Mouse (Mus musculus) lung, embryonic 14.5 days (tissue): Measurements from ENCODE around the gene Megf8. TPM values are rescaled to one million over a fixed set of nuclear protein-coding genes. Genes with fewer than 3 reads are reported as not detected.

ENCODE experiments used
- ATAC-seq: fragments of 200-750 bp; cut with Nextera tagmentation; 2 replicates; pipeline ENCODE4 v1.8.0; 2017; ENCODE audit warnings: mild to moderate bottlenecking, moderate TSS enrichment, moderate library complexity; ENCODE audit not compliant: insufficient read depth
- DNase-seq: peaks from one replicate; pipeline ENCODE4 v3.0.0-alpha.2; 2015
- H3K27ac ChIP-seq: fragments of 300-500 bp; sonication (generic); 2 replicates; pipeline ENCODE4 v1.5.1; 2014; ENCODE audit warnings: low read depth, mild to moderate bottlenecking, moderate library complexity
- H3K27me3 ChIP-seq: fragments of 300-500 bp; sonication (generic); 2 replicates; pipeline ENCODE4 v1.6.1; 2014; ENCODE audit warnings: low read length, control low read depth; ENCODE audit not compliant: insufficient read depth
- H3K36me3 ChIP-seq: fragments of 300-500 bp; sonication (generic); 2 replicates; pipeline ENCODE4 v1.6.1; 2014; ENCODE audit warnings: control low read depth; ENCODE audit not compliant: insufficient read depth
- H3K4me1 ChIP-seq: fragments of 300-500 bp; sonication (generic); 2 replicates; pipeline ENCODE4 v1.6.1; 2014; ENCODE audit warnings: antibody characterized with exemption, control low read depth; ENCODE audit not compliant: insufficient read depth
- H3K4me2 ChIP-seq: fragments of 300-500 bp; sonication (generic); 2 replicates; pipeline ENCODE4 v1.6.1; 2014; ENCODE audit warnings: mild to moderate bottlenecking
- H3K4me3 ChIP-seq: fragments of 300-500 bp; sonication (generic); 2 replicates; pipeline ENCODE4 v1.5.1; 2014; ENCODE audit warnings: low read depth, low read length
- H3K9ac ChIP-seq: fragments of 300-500 bp; sonication (generic); 2 replicates; pipeline ENCODE4 v1.6.1; 2014
- H3K9me3 ChIP-seq: fragments of 300-500 bp; sonication (generic); 2 replicates; pipeline ENCODE4 v1.6.1; 2016; ENCODE audit warnings: low read depth, low read length, control low read depth
- CTCF ChIP-seq: IDR thresholded peaks from 2 replicates; pipeline ENCODE4 v1.5.1; 2016; ENCODE audit warnings: antibody characterized with exemption, low read depth
- WGBS: fragments of 180-500 bp; shearing (Covaris S2); extraction: QIAGEN DNeasy Blood & Tissue Kit; methylation state at CpG from one replicate; pipeline ENCODE4 v1.1.7; 2014; 5-methylcytosine and 5-hydroxymethylcytosine counted together
- polyA plus RNA-seq: library from polyadenylated mRNA; unstranded; fragments of >200 nt; fragmentation: Nextera tagmentation; extraction: Ambion mirVana; gene quantifications from 2 replicates; pipeline ENCODE4 v1.2.1, GENCODE M21; 2014

Gene Megf8
- polyA plus RNA-seq, 1 experiment from 2014 or later, result 14.9 TPM

DNA sequence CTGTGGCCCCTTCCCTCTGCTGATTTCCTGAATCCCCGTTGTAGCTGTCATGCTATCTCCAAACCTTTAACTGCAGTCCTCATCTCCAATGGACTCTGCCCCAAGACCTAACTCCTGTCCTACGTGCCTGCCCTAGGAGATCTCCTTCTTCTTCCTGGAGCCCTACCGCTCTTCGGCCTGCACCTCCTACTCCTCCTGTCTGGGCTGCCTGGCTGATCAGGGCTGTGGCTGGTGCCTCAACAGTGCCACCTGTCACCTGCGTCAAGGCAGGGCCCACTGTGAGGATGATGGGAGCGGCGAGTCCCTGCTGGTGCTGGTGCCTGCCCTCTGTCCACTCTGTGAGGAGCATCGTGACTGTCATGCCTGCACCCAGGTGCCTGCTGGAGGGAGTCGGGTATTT lies 22.4 kb downstream of the Megf8 start:
- no peak overlapping the region for H3K4me2 ChIP-seq
- WGBS, result 87% methylated on average over 9 of the region's 9 CpGs
- no peak overlapping the region for H3K9ac ChIP-seq
- no peaks in the 10 kb centered on the region for H3K27me3 ChIP-seq
- no peaks in the 10 kb centered on the region for H3K4me1 ChIP-seq
- no peak for TF ChIP-seq CTCF
- no peak overlapping the region for H3K4me3 ChIP-seq
- ATAC-seq (no peak), DNase-seq (no peak)
- peaks cover 51% of the 10 kb centered on the region; the same call in 1 of the 2 replicates for H3K36me3 ChIP-seq
- H3K27ac ChIP-seq, result no peak overlapping the region
- H3K9me3 ChIP-seq, result no peaks in the 10 kb centered on the region

GRCm38 (mm10) chr7:25341000-25341784 lies 24.2 kb downstream of the Megf8 start:
- H3K4me1 ChIP-seq, result no peaks in the 10 kb centered on the region
- H3K4me2 ChIP-seq, result no peak overlapping the region
- H3K36me3 ChIP-seq, result peaks cover 43% of the 10 kb centered on the region; the same call in 1 of the 2 replicates
- no peak overlapping the region for H3K27ac ChIP-seq
- TF ChIP-seq CTCF, result no peak
- no peak for DNase-seq
- no peak overlapping the region for H3K4me3 ChIP-seq
- H3K9ac ChIP-seq, result no peak overlapping the region
- H3K27me3 ChIP-seq, result no peaks in the 10 kb centered on the region
- H3K9me3 ChIP-seq, result no peaks in the 10 kb centered on the region
- ATAC-seq, result no peak; the same call in 1 of the 2 replicates
- WGBS, result 76% methylated on average over 20 of the region's 20 CpGs

DNA sequence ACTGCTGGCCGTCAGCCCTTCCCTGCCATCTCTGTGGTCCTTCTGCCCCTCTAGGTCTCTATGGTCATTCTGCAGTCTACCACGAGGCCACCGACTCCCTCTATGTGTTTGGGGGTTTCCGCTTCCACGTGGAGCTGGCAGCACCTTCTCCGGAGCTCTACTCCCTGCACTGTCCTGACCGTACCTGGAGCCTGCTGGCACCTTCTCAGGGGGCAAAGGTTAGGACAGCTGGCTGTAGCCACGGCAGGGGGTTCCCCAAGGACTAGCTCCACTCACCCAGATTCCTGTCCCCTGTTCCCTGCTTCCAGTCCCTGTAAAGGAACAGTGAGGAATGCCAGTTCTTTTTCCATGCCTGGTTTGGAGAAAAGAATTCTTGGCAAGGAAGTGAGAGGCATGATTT lies 31.9 kb downstream of the Megf8 start:
- Histone ChIP-seq H3K36me3 (peaks cover 67% of the 10 kb centered on the region), H3K4me2 (no peak overlapping the region), H3K9me3 (no peaks in the 10 kb centered on the region), H3K4me1 (no peaks in the 10 kb centered on the region), H3K27ac (no peak overlapping the region), H3K4me3 (no peak overlapping the region), H3K9ac (no peak overlapping the region), H3K27me3 (no peaks in the 10 kb centered on the region)
- no peak for TF ChIP-seq CTCF
- ATAC-seq, result no peak; the same call in 1 of the 2 replicates
- no peak for DNase-seq
- 79% methylated on average over 8 of the region's 8 CpGs for WGBS

- Histone ChIP-seq H3K36me3 (peaks cover 77% of the 10 kb centered on the region), H3K9me3 (no peaks in the 10 kb centered on the region), H3K9ac (no peak overlapping the region), H3K27ac (no peak overlapping the region), H3K4me3 (no peak overlapping the region), H3K27me3 (no peaks in the 10 kb centered on the region), H3K4me1 (no peaks in the 10 kb centered on the region), H3K4me2 (no peak overlapping the region)
- WGBS, result 85% methylated on average over 19 of the region's 19 CpGs
- DNase-seq (no peak), ATAC-seq (0 out of 2 replicates have a peak, but pooled peaks have one; percentile 19)
- TF ChIP-seq CTCF, result no peak
Observed at GRCm38 (mm10) chr7:25358721-25359206, 41.8 kb downstream of the Megf8 start.

GRCm38 (mm10) chr7:25363151-25363550 lies 46.2 kb downstream of the Megf8 start:
- WGBS, result 84% methylated on average over 19 of the region's 19 CpGs
- Histone ChIP-seq H3K27me3 (peaks cover 23% of the 10 kb centered on the region), H3K27ac (no peak overlapping the region), H3K36me3 (peaks cover 52% of the 10 kb centered on the region), H3K9ac (no peak overlapping the region), H3K4me3 (no peak overlapping the region), H3K4me2 (no peak overlapping the region), H3K9me3 (no peaks in the 10 kb centered on the region), H3K4me1 (no peaks in the 10 kb centered on the region)
- TF ChIP-seq CTCF, result peak; percentile 45
- peak; percentile 48 for DNase-seq
- no peak for ATAC-seq

- no peaks in the 10 kb centered on the region for H3K9me3 ChIP-seq
- no peak overlapping the region for H3K9ac ChIP-seq
- no peak overlapping the region for H3K4me3 ChIP-seq
- peaks cover 48% of the 10 kb centered on the region for H3K36me3 ChIP-seq
- DNase-seq, result no peak
- peaks cover 28% of the 10 kb centered on the region for H3K27me3 ChIP-seq
- H3K4me1 ChIP-seq, result no peaks in the 10 kb centered on the region
- no peak for ATAC-seq
- no peak overlapping the region for H3K27ac ChIP-seq
- 90% methylated on average over 17 of the region's 17 CpGs for WGBS
- TF ChIP-seq CTCF, result no peak
- H3K4me2 ChIP-seq, result no peak overlapping the region
Observed at GRCm38 (mm10) chr7:25363632-25364031, 46.7 kb downstream of the Megf8 start.

- WGBS, result 50% methylated on average over 13 of the region's 13 CpGs
- Histone ChIP-seq H3K4me3 (no peak overlapping the region), H3K27ac (no peak overlapping the region), H3K9ac (0 out of 2 replicates have a peak overlapping the region, but pooled peaks have one; percentile 3), H3K27me3 (peaks cover 38% of the 10 kb centered on the region), H3K36me3 (peaks cover 24% of the 10 kb centered on the region; the same call in 1 of the 2 replicates), H3K4me1 (no peaks in the 10 kb centered on the region), H3K9me3 (no peaks in the 10 kb centered on the region), H3K4me2 (no peak overlapping the region)
- no peak for DNase-seq
- TF ChIP-seq CTCF, result no peak
- no peak for ATAC-seq
Observed at GRCm38 (mm10) chr7:25365937-25366625, 49.1 kb downstream of the Megf8 start.
